Comparison of ENCODE assay signal across 8 mouse cellular contexts in the genomic region with DNA sequence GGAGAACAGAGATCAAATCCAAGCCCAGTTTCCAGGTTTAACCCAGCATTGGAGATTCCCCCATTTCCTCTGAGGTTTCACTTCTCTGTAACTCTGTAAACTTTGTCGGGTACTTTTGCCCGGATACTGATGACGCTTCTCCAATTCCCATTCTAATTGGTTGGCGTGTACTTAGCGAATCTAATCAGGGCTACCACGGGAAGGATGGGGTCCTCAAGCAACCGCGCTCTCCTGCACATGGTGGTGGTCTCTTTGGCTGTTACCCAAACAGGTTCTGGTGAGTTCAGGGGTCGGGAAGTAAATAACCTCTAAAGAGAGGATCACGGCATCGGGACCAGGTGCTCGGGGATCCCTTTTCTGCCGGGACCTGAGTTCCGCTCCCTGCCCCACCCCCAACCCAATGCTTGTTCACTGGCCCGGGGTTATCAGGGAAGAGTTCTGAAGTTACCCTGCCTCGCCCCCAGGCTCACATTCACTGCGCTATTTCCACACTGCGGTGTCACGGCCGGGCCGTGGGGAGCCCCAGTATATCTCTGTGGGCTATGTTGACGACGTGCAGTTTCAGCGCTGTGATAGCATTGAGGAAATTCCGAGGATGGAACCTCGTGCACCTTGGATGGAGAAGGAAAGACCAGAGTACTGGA. TPM values are rescaled to one million over a fixed set of nuclear protein-coding genes. Genes with fewer than 3 reads are reported as not detected.
A peak's percentile ranks its signal among the peaks of the same experiment; 100 is the strongest.
DNase-seq lines count a peak whose midpoint lies in the region; ATAC-seq lines count a peak whose summit lies in the region.

A gene (plus strand): TSS at position 163 of the 644 bp plus-strand sequence.

- H3K27me3 ChIP-seq in intestine, embryonic 14.5 days (replicated peaks; ENCODE audit: control insufficient read depth, insufficient read depth, low read length), result no peaks in the 10 kb centered on the region

- peak; percentile 91 for DNase-seq in adrenal gland, adult 18-20 months (ENCODE audit: low spot score in 2 of 2)
- DNase-seq in embryo, embryonic 11 days, result peak; percentile 85
- DNase-seq in gastrocnemius, postnatal 25 days, result peak; percentile 78
- DNase-seq in intestine, embryonic 14.5 days (ENCODE audit: low spot score), result peak; percentile 99
- peak; percentile 94 to 96 for DNase-seq in left cerebral cortex, postnatal 14 days (ENCODE audit: low spot score in 2 of 2)
- DNase-seq in mesoderm, embryonic 11.5 days (ENCODE audit: low read depth, low spot score), result peak; percentile 88
- DNase-seq in right cerebral cortex, postnatal 36 days (ENCODE audit: low spot score in 2 of 2), result peak; percentile 78 to 86
- peak; percentile 79 for DNase-seq in yolk sac, embryonic 10.5 days (ENCODE audit: low spot score)

- H3K36me3 ChIP-seq in intestine, embryonic 14.5 days (ENCODE audit: control insufficient read depth, insufficient read depth, low read length), result no peaks in the 10 kb centered on the region

- H3K9ac ChIP-seq in intestine, embryonic 14.5 days (ENCODE audit: low read length), result peak within 1 kb of the TSS; percentile 35; the same call in 1 of the 2 replicates

- peak; percentile 97 for ATAC-seq in intestine, embryonic 14.5 days (replicated peaks; ENCODE audit: low FRiP score, low TSS enrichment, low read depth)

- WGBS in intestine, embryonic 14.5 days, result 2% methylated on average over 26 of the region's 26 CpGs

- intact Hi-C loops in left cerebral cortex, postnatal 14 days (cut with DNase I), result no loop called here

- no peaks in the 10 kb centered on the region for H3K4me1 ChIP-seq in intestine, embryonic 14.5 days (replicated peaks; ENCODE audit: control insufficient read depth, insufficient read depth, low read length)

- peak within 1 kb of the TSS; percentile 97 for H3K4me2 ChIP-seq in intestine, embryonic 14.5 days (ENCODE audit: low read length)

- peak within 1 kb of the TSS; percentile 49 for H3K4me3 ChIP-seq in intestine, embryonic 14.5 days (ENCODE audit: low read depth, low read length)

- H3K27ac ChIP-seq in intestine, embryonic 14.5 days (ENCODE audit: low read depth), result no peak within 1 kb of the TSS

- H3K9me3 ChIP-seq in intestine, embryonic 14.5 days (ENCODE audit: control insufficient read depth, low read length), result no peaks in the 10 kb centered on the region

RNA-seq across cellular contexts. Expression of the gene that starts here (rescaled TPM):
- 1 to 10 TPM; 5.1 to 8.1 TPM for total RNA-seq in adrenal gland, adult 18-20 months (2021)
- 1 to 10 TPM in 1 of 2 experiments, under 1 TPM in 1; 0.99 to 1.3 TPM for total RNA-seq in gastrocnemius, postnatal 25 days (2021)
- polyA plus RNA-seq in intestine, embryonic 14.5 days (2014; fragmentation: Nextera tagmentation; extraction: Ambion mirVana), result 4.6 and 5.4 TPM in 2 replicates
- total RNA-seq in left cerebral cortex, postnatal 14 days (2021), result 1 to 10 TPM; 2.7 to 4.1 TPM
